Mouse (Mus musculus) stomach, postnatal 0 days (tissue): ENCODE data around the gene Enthd1. TPM values are rescaled to one million over a fixed set of nuclear protein-coding genes. Genes with fewer than 3 reads are reported as not detected.
"Not testable (repeated sequence)": the region's sequence is repeated elsewhere in the genome, so short reads cannot be mapped to it uniquely, and the experiment has no call there.

Source experiments
- ATAC-seq: fragments of 200-750 bp; cut with Nextera tagmentation; 2 replicates; pipeline ENCODE4 v1.8.0; 2017; ENCODE audit not compliant: low FRiP score, low TSS enrichment
- DNase-seq: peaks from one replicate; pipeline ENCODE4 v3.0.0-alpha.2; 2016; ENCODE audit warnings: low spot score
- H3K27ac ChIP-seq: fragments of 300-500 bp; sonication (generic); replicated peaks from 2 replicates; pipeline ENCODE4 v1.5.1; 2014; ENCODE audit warnings: mild to moderate bottlenecking, control low read depth
- H3K27me3 ChIP-seq: fragments of 300-500 bp; sonication (generic); 2 replicates; pipeline ENCODE4 v1.6.1; 2014; ENCODE audit warnings: low read length; ENCODE audit not compliant: control insufficient read depth, insufficient read depth
- H3K36me3 ChIP-seq: fragments of 300-500 bp; sonication (generic); 2 replicates; pipeline ENCODE4 v1.6.1; 2014; ENCODE audit warnings: low read length, mixed read lengths; ENCODE audit not compliant: control insufficient read depth, insufficient read depth
- H3K4me1 ChIP-seq: fragments of 300-500 bp; sonication (generic); replicated peaks from 2 replicates; pipeline ENCODE4 v1.6.1; 2014; ENCODE audit warnings: antibody characterized with exemption; ENCODE audit not compliant: control insufficient read depth, insufficient read depth
- H3K4me2 ChIP-seq: fragments of 300-500 bp; sonication (generic); replicated peaks from 2 replicates; pipeline ENCODE4 v1.6.1; 2014; ENCODE audit warnings: low read depth, mild to moderate bottlenecking, control low read depth, moderate library complexity
- H3K4me3 ChIP-seq: fragments of 300-500 bp; sonication (generic); 2 replicates; pipeline ENCODE4 v1.5.1; 2014; ENCODE audit warnings: low read depth, low read length, control low read depth
- H3K9ac ChIP-seq: fragments of 300-500 bp; sonication (generic); 2 replicates; pipeline ENCODE4 v1.6.1; 2014; ENCODE audit warnings: mild to moderate bottlenecking, low read length, control low read depth, mixed read lengths
- H3K9me3 ChIP-seq: fragments of 300-500 bp; sonication (generic); 2 replicates; pipeline ENCODE4 v1.6.1; 2016; ENCODE audit warnings: low read length; ENCODE audit not compliant: control insufficient read depth
- CTCF ChIP-seq: IDR thresholded peaks from 2 replicates; pipeline ENCODE4 v1.5.1; 2016; ENCODE audit warnings: antibody characterized with exemption, low read depth, mild to moderate bottlenecking, moderate library complexity
- EP300 ChIP-seq: optimal IDR thresholded peaks from 2 replicates; pipeline ENCODE3; 2016; ENCODE audit warnings: antibody characterized with exemption
- WGBS: fragments of 180-500 bp; shearing (Covaris S2); extraction: QIAGEN DNeasy Blood & Tissue Kit; methylation state at CpG from one replicate; pipeline ENCODE4 v1.1.7; 2014; 5-methylcytosine and 5-hydroxymethylcytosine counted together
- polyA plus RNA-seq: library from polyadenylated mRNA; unstranded; fragments of >200 nt; fragmentation: Nextera tagmentation; extraction: Ambion mirVana; gene quantifications from 2 replicates; pipeline ENCODE4 v1.2.1, GENCODE M21; 2015

Enthd1 gene
- polyA plus RNA-seq, 1 experiment from 2014 or later: not detected

- Histone ChIP-seq H3K9ac (no peak overlapping the region), H3K27ac (no peak overlapping the region), H3K4me2 (no peak overlapping the region), H3K27me3 (no peaks in the 10 kb centered on the region), H3K4me1 (no peaks in the 10 kb centered on the region), H3K36me3 (no peaks in the 10 kb centered on the region), H3K9me3 (no peaks in the 10 kb centered on the region), H3K4me3 (no peak overlapping the region)
- WGBS: 78% methylated on average over 6 of the region's 6 CpGs
- ATAC-seq: no peak
- TF ChIP-seq CTCF (no peak), EP300 (no peak)
- no peak for DNase-seq
Measured at GRCm38 (mm10) chr15:80592737-80593136, 27.8 kb upstream of the Enthd1 start.

- H3K4me1 ChIP-seq: no peaks in the 10 kb centered on the region
- H3K9me3 ChIP-seq: no peaks in the 10 kb centered on the region
- no peak for TF ChIP-seq CTCF
- TF ChIP-seq EP300: no peak
- H3K4me2 ChIP-seq: no peak overlapping the region
- no peak overlapping the region for H3K9ac ChIP-seq
- H3K36me3 ChIP-seq: no peaks in the 10 kb centered on the region
- H3K27me3 ChIP-seq: no peaks in the 10 kb centered on the region
- H3K4me3 ChIP-seq: no peak overlapping the region
- 85% methylated on average over 5 of the region's 5 CpGs for WGBS
- ATAC-seq (no peak), DNase-seq (no peak)
- no peak overlapping the region for H3K27ac ChIP-seq
Measured at GRCm38 (mm10) chr15:80590641-80591040, 25.7 kb upstream of the Enthd1 start.

GRCm38 (mm10) chr15:80586296-80586695, 21.3 kb upstream of the Enthd1 start:
- no peaks in the 10 kb centered on the region for H3K27me3 ChIP-seq
- H3K4me3 ChIP-seq: no peak overlapping the region
- DNase-seq (no peak), ATAC-seq (no peak)
- H3K9ac ChIP-seq: no peak overlapping the region
- no peaks in the 10 kb centered on the region for H3K9me3 ChIP-seq
- H3K36me3 ChIP-seq: no peaks in the 10 kb centered on the region
- no peak overlapping the region for H3K27ac ChIP-seq
- H3K4me1 ChIP-seq: no peaks in the 10 kb centered on the region
- no peak for TF ChIP-seq EP300
- no peak for TF ChIP-seq CTCF
- 39% methylated on average over 4 of the region's 4 CpGs for WGBS
- H3K4me2 ChIP-seq: no peak overlapping the region

GRCm38 (mm10) chr15:80582581-80583495, 17.9 kb upstream of the Enthd1 start:
- Histone ChIP-seq H3K9me3 (no peaks in the 10 kb centered on the region), H3K27ac (no peak overlapping the region), H3K36me3 (no peaks in the 10 kb centered on the region), H3K4me3 (no peak overlapping the region), H3K4me2 (no peak overlapping the region), H3K27me3 (no peaks in the 10 kb centered on the region), H3K4me1 (no peaks in the 10 kb centered on the region), H3K9ac (no peak overlapping the region)
- ATAC-seq: peak; percentile 35; the same call in 1 of the 2 replicates
- peak; percentile 23 for DNase-seq
- TF ChIP-seq EP300 (no peak), CTCF (no peak)
- 49% methylated on average over 19 of the region's 20 CpGs for WGBS

- H3K4me2 ChIP-seq, H3K36me3 ChIP-seq, H3K9ac ChIP-seq, H3K4me3 ChIP-seq, H3K4me1 ChIP-seq, H3K27me3 ChIP-seq, DNase-seq, ATAC-seq, H3K9me3 ChIP-seq, H3K27ac ChIP-seq: not testable (repeated sequence)
- WGBS: 57% methylated on average over 1 of the region's 1 CpGs
Measured at GRCm38 (mm10) chr15:80580585-80580984, 15.6 kb upstream of the Enthd1 start.

- no peak for ATAC-seq
- H3K9me3 ChIP-seq: no peaks in the 10 kb centered on the region
Measured at GRCm38 (mm10) chr15:80579121-80579520, 14.2 kb upstream of the Enthd1 start.

More at GRCm38 (mm10) chr15:80579121-80579520, 14.2 kb upstream of the Enthd1 start:
- Histone ChIP-seq H3K4me3 (no peak overlapping the region), H3K36me3 (no peaks in the 10 kb centered on the region), H3K4me1 (no peaks in the 10 kb centered on the region), H3K27me3 (no peaks in the 10 kb centered on the region), H3K27ac (no peak overlapping the region), H3K9ac (no peak overlapping the region), H3K4me2 (no peak overlapping the region)
- 62% methylated on average over 3 of the region's 3 CpGs for WGBS
- TF ChIP-seq CTCF: no peak; the same call in 1 of the 2 replicates
- no peak for DNase-seq
